Mouse (Mus musculus) ES-E14 (cell line): ENCODE results near the gene Rsad1. TPM values are rescaled to one million over a fixed set of nuclear protein-coding genes. Genes with fewer than 3 reads are reported as not detected.
A peak's percentile ranks its signal among the peaks of the same experiment; 100 is the strongest.

Experiments
- DNase-seq: peaks from one replicate; pipeline ENCODE4 v3.0.0-alpha.2; 2013; ENCODE audit warnings: low read depth, low spot score
- H3K27ac ChIP-seq: 2 replicates; pipeline ENCODE4 v1.5.1; 2012; ENCODE audit warnings: low read depth, mild to moderate bottlenecking, low read length, moderate library complexity, mixed read lengths; ENCODE audit not compliant: poor library complexity, insufficient read depth, severe bottlenecking
- H3K36me3 ChIP-seq: 2 replicates; pipeline ENCODE4 v1.6.1; 2012; ENCODE audit warnings: mild to moderate bottlenecking, low read length, moderate library complexity, mixed read lengths; ENCODE audit not compliant: control insufficient read depth, poor library complexity, insufficient read depth, severe bottlenecking
- H3K4me1 ChIP-seq, 2 experiments: fragments of 150-350 bp in 1 of 2; sonication (generic) in 1 of 2; 2 replicates each; pipeline ENCODE4 v1.6.1; 2012; ENCODE audit warnings: low read length in 2 of 2, mild to moderate bottlenecking in 1 of 2, mixed read lengths in 1 of 2; ENCODE audit not compliant: control insufficient read depth in 2 of 2, insufficient read depth in 2 of 2, poor library complexity in 1 of 2
- H3K4me3 ChIP-seq, 2 experiments: fragments of 150-350 bp in 1 of 2; sonication (generic) in 1 of 2; 2 replicates each; pipeline ENCODE4 v1.5.1; 2012; ENCODE audit warnings: low read length in 2 of 2, low read depth in 1 of 2, mild to moderate bottlenecking in 1 of 2, mixed read lengths in 1 of 2; ENCODE audit not compliant: insufficient read depth in 1 of 2, poor library complexity in 1 of 2, severe bottlenecking in 1 of 2
- H3K9ac ChIP-seq: 2 replicates; pipeline ENCODE4 v1.6.1; 2012; ENCODE audit warnings: low read depth, mild to moderate bottlenecking, low read length, mixed read lengths; ENCODE audit not compliant: poor library complexity, insufficient read depth, severe bottlenecking
- H3K9me3 ChIP-seq: fragments of 150-350 bp; sonication (generic); 2 replicates; pipeline ENCODE4 v1.6.1; 2012; ENCODE audit warnings: low read depth, mild to moderate bottlenecking, low read length; ENCODE audit not compliant: control insufficient read depth, insufficient read depth
- CHD2 ChIP-seq: IDR thresholded peaks from 2 replicates; pipeline ENCODE4 v1.6.1; 2014; ENCODE audit warnings: mild to moderate bottlenecking, low read depth, low read length, inconsistent platforms
- HCFC1 ChIP-seq: IDR thresholded peaks from 2 replicates; pipeline ENCODE4 v1.6.1; 2012; ENCODE audit warnings: low read length, inconsistent platforms, borderline replicate concordance; ENCODE audit not compliant: insufficient read depth
- MAFK ChIP-seq: IDR thresholded peaks from 2 replicates; pipeline ENCODE4 v1.6.1; 2014; ENCODE audit warnings: mild to moderate bottlenecking, low read depth, low read length, inconsistent platforms; ENCODE audit not compliant: insufficient read depth
- ZC3H11A ChIP-seq: IDR thresholded peaks from 2 replicates; pipeline ENCODE4 v1.6.1; 2012; ENCODE audit warnings: low read depth, mild to moderate bottlenecking, inconsistent platforms, low read length, borderline replicate concordance
- ZNF384 ChIP-seq: IDR thresholded peaks from 2 replicates; pipeline ENCODE4 v1.6.1; 2012; ENCODE audit warnings: low read depth, low read length, inconsistent platforms
- in situ Hi-C, 2 experiments: fragments of 600-800 bp; cut with MboI; formaldehyde crosslinking; loops; one replicate each; pipeline ENCODE4 v1.15.1; 2025; ENCODE audit warnings: low sequenced_read_pairs in 2 of 2, inconsistent platforms in 1 of 2; ENCODE audit not compliant: unreplicated experiment in 2 of 2
- total RNA-seq: library from RNA; depleted of rRNA; stranded (reverse); fragments of 300-350 nt; gene quantifications from 2 replicates; pipeline ENCODE4 v1.2.3, GENCODE M21; 2012; rRNA removed

The Rsad1 gene
- 2.1 and 2.4 TPM in 2 replicates for total RNA-seq

- H3K4me1 ChIP-seq = peaks cover 0 to 6% of the 10 kb centered on the region in 2 experiments; a peak in 1 of 4 replicates
- peak within 1 kb of the TSS; percentile 82 for H3K9ac ChIP-seq
- peak within 1 kb of the TSS; percentile 76 to 81 for H3K4me3 ChIP-seq
- H3K27ac ChIP-seq = no peak within 1 kb of the TSS
- DNase-seq = peak; percentile 82
- no peaks in the 10 kb centered on the region for H3K36me3 ChIP-seq
- TF ChIP-seq ZNF384 (no peak), CHD2 (no peak)
- in situ Hi-C loops = no loop called here
- H3K9me3 ChIP-seq = no peaks in the 10 kb centered on the region
Measured at GRCm38 (mm10) chr11:94548888-94549690, at the start of gene Rsad1. Gene Rsad1 (minus strand): TSS chr11:94549255.

GRCm38 (mm10) chr11:94598437-94599120, 49.5 kb upstream of the Rsad1 start:
- Histone ChIP-seq H3K36me3 (no peaks in the 10 kb centered on the region), H3K4me1 (peaks cover 4 to 16% of the 10 kb centered on the region in 2 experiments; a peak in 2 of 4 replicates), H3K9me3 (no peaks in the 10 kb centered on the region), H3K27ac (no peak overlapping the region), H3K4me3 (no peak overlapping the region), H3K9ac (no peak overlapping the region)
- DNase-seq = no peak
- TF ChIP-seq ZNF384 = no peak
- TF ChIP-seq HCFC1 = no peak
- TF ChIP-seq MAFK = no peak
- TF ChIP-seq CHD2 = no peak
- no peak for TF ChIP-seq ZC3H11A
- in situ Hi-C loops = no loop called here

GRCm38 (mm10) chr11:94597319-94597718, 48.3 kb upstream of the Rsad1 start:
- Histone ChIP-seq H3K4me1 (peaks cover 4 to 14% of the 10 kb centered on the region in 2 experiments; a peak in 2 of 4 replicates), H3K36me3 (no peaks in the 10 kb centered on the region), H3K4me3 (no peak overlapping the region), H3K9ac (no peak overlapping the region), H3K9me3 (no peaks in the 10 kb centered on the region), H3K27ac (no peak overlapping the region)
- in situ Hi-C loops = no loop called here
- DNase-seq = no peak
- TF ChIP-seq HCFC1 = no peak
- no peak for TF ChIP-seq ZNF384
- TF ChIP-seq CHD2 = no peak
- no peak for TF ChIP-seq MAFK
- TF ChIP-seq ZC3H11A = no peak

GRCm38 (mm10) chr11:94596311-94596852, 47.3 kb upstream of the Rsad1 start:
- in situ Hi-C loops = no loop called here
- TF ChIP-seq HCFC1 (no peak), ZNF384 (no peak), CHD2 (no peak), ZC3H11A (no peak), MAFK (no peak)
- Histone ChIP-seq H3K4me3 (no peak overlapping the region), H3K36me3 (no peaks in the 10 kb centered on the region), H3K4me1 (peaks cover 4 to 16% of the 10 kb centered on the region in 2 experiments; a peak in 3 of 4 replicates), H3K9ac (0 out of 2 replicates have a peak overlapping the region, but pooled peaks have one; percentile 2), H3K27ac (no peak overlapping the region), H3K9me3 (no peaks in the 10 kb centered on the region)
- no peak for DNase-seq
